Mouse (Mus musculus): ENCODE data around the gene Fgf18.

DNA sequence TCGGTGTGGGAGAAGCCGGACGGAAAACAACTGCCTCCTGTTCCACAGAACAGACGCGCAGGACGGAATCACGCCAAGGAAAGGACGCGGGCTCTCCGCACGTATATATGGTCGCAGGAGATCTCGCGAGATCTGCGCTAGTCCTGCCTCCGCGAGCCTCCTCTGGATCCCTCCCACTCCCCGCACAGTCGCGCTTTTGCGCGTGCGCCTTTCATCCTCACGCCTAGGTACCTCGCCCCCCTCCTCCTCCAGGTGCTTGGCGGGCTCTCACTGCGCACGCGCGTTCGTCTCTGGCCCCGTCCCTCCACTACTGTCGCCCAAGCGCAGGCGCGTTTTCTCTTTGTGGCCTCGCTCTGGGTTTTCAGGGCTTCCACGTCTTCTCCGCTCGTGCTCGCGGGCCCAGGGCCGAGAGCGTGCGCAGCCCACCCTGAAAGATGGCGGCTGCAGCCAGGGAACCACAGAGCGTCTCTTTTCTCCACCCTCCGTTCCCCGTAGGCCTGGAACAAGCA is 15.9 kb upstream of the Fgf18 start, which contains the start of gene Npm1:
- TF ChIP-seq GATA1 (IDR thresholded peaks at IDR 0.05; ENCODE audit: low read length) (no peak), TAL1 (IDR thresholded peaks at IDR 0.05; ENCODE audit: low read length) (no peak)
